Mouse (Mus musculus) embryonic facial prominence, embryonic 10.5 days (tissue): ENCODE data around the gene Pex1. TPM values are rescaled to one million over a fixed set of nuclear protein-coding genes. Genes with fewer than 3 reads are reported as not detected.

Experiments
- microRNA-seq: library from miRNA; unstranded; fragments of <30 nt; microRNA quantifications from one replicate; pipeline ENCODE4, GENCODE M21; 2017
- polyA plus RNA-seq: library from polyadenylated mRNA; unstranded; fragments of >200 nt; fragmentation: Nextera tagmentation; extraction: Ambion mirVana; gene quantifications from 2 replicates; pipeline ENCODE4 v1.2.1, GENCODE M21; 2016

Pex1 gene
- polyA plus RNA-seq, 1 experiment from 2014 or later, result 13.5 TPM

Small RNA genes lying within 50 kb of the gene (microRNA-seq; reads per million reads assigned to microRNA genes)
- not detected for gene Gm26238

Other genes with a start within 250 kb of the Pex1 start
- 34.6 and 38.0 TPM in 2 replicates for gene Fam133b, start 52.2 kb upstream of the Pex1 start, polyA plus RNA-seq
- 3.9 and 4.0 TPM in 2 replicates for gene 1700109H08Rik, start 24.5 kb upstream of the Pex1 start, polyA plus RNA-seq
- 11.9 and 15.6 TPM in 2 replicates for gene Rbm48, start 519 bp downstream of the Pex1 start, polyA plus RNA-seq
- gene Tmbim7, start 55.1 kb downstream of the Pex1 start, polyA plus RNA-seq, result not detected in 2 replicates
- 70.3 and 72.5 TPM in 2 replicates for gene Gatad1, start 61.1 kb downstream of the Pex1 start, polyA plus RNA-seq
- gene Ankib1, start 206.9 kb downstream of the Pex1 start, polyA plus RNA-seq, result 9.2 and 9.3 TPM in 2 replicates
- gene Krit1, start 207.1 kb downstream of the Pex1 start, polyA plus RNA-seq, result 57.1 and 57.8 TPM in 2 replicates
- 0.07 TPM in 1 of 2 replicates, not detected in the other for gene Lrrd1, start 249.1 kb downstream of the Pex1 start, polyA plus RNA-seq